Mouse (Mus musculus) megakaryocyte, embryonic 14.5 days (primary cell): ENCODE data around the gene Gm20896. TPM values are rescaled to one million over a fixed set of nuclear protein-coding genes. Genes with fewer than 3 reads are reported as not detected.
"Not testable (repeated sequence)": the region's sequence is repeated elsewhere in the genome, so short reads cannot be mapped to it uniquely, and the experiment has no call there.

Experiments used
- H3K27me3 ChIP-seq: replicated peaks from 2 replicates; pipeline ENCODE3; 2012; ENCODE audit warnings: inconsistent platforms
- H3K36me3 ChIP-seq: replicated peaks from 2 replicates; pipeline ENCODE3; 2012; ENCODE audit warnings: low read length, inconsistent platforms, mixed read lengths
- H3K4me1 ChIP-seq: 2 replicates; pipeline ENCODE4 v1.6.1; 2012; ENCODE audit warnings: inconsistent platforms
- H3K4me3 ChIP-seq: replicated peaks from 2 replicates; pipeline ENCODE3; 2012; ENCODE audit warnings: moderate library complexity, mild to moderate bottlenecking, inconsistent platforms
- H3K9me3 ChIP-seq: 2 replicates; pipeline ENCODE4 v1.6.1; 2012; ENCODE audit warnings: inconsistent platforms
- polyA plus RNA-seq: library from polyadenylated mRNA; stranded (reverse); fragments of >175 nt; gene quantifications from 2 replicates; pipeline ENCODE4 v1.2.3, GENCODE M21; 2012; ENCODE audit warnings: low replicate concordance; ENCODE audit not compliant: insufficient read depth

The Gm20896 gene
- polyA plus RNA-seq = not detected in 2 replicates

DNA sequence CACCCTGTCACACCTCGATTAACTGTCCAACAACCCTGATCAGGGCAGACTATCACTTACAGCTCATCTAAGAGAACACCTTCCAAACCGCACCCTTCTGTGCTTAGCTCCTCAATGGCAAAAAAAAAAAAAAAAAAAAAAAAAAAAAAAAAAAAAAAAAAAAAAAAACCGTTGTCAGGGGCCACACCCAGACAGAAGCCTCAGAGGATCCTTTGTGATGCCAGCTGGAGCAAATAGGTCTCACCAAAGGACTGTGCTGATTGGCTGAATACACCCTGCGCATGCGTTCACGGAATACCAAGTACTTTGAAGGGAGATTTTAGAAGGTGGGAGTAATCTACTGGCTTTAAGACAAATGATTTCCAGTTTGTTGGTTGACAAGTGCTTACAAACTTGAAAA is at the start of gene Gm20896:
Gm20896 (minus strand) TSS at position 101 of the 400 bp plus-strand sequence.
- not testable (repeated sequence) for H3K4me3 ChIP-seq, H3K4me1 ChIP-seq, H3K9me3 ChIP-seq, H3K27me3 ChIP-seq, H3K36me3 ChIP-seq
